Mouse (Mus musculus): ENCODE data around the gene Mapk11. TPM values are rescaled to one million over a fixed set of nuclear protein-coding genes. Genes with fewer than 3 reads are reported as not detected.

Mapk11 gene
- total RNA-seq, 1 experiment from 2014 or later: 47.4 TPM

DNA sequence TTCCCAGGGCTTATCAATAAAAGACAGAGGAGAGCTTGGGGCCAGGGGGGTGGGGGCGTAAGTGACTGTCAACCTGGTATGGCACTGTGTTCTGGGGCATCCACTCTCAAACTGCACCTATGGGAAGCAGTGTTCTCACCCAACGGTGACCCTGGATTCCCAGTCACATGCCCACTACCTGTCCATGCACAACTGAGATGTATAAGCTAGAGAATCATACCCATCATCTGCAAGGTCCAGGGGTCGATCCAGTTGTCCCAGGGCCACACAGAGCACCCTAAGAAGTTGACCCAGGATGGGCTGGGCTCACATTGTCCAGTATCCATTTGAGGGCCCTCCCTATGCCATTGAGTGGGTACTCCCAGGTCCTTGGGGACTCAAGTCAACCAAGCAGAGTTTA lies 25.1 kb downstream of the Mapk11 start:
- ATAC-seq (ENCODE audit: extremely low read depth, insufficient number of reproducible peaks, low FRiP score, poor library complexity, severe bottlenecking): no peak

GRCm38 (mm10) chr15:89123595-89123994 lies 25.8 kb downstream of the Mapk11 start:
- ATAC-seq (ENCODE audit: extremely low read depth, insufficient number of reproducible peaks, low FRiP score, poor library complexity, severe bottlenecking): no peak

- peak; percentile 94 for ATAC-seq (ENCODE audit: extremely low read depth, insufficient number of reproducible peaks, low FRiP score, poor library complexity, severe bottlenecking)
Observed at GRCm38 (mm10) chr15:89122649-89123366, 26.6 kb downstream of the Mapk11 start, which contains the start of gene Tubgcp6. TSS of gene Tubgcp6 (minus strand) at chr15:89123112.

- ATAC-seq (ENCODE audit: extremely low read depth, insufficient number of reproducible peaks, low FRiP score, poor library complexity, severe bottlenecking): peak; percentile 51; the same call in 1 of the 2 replicates
Observed at GRCm38 (mm10) chr15:89118007-89118406, 31.4 kb downstream of the Mapk11 start.

DNA sequence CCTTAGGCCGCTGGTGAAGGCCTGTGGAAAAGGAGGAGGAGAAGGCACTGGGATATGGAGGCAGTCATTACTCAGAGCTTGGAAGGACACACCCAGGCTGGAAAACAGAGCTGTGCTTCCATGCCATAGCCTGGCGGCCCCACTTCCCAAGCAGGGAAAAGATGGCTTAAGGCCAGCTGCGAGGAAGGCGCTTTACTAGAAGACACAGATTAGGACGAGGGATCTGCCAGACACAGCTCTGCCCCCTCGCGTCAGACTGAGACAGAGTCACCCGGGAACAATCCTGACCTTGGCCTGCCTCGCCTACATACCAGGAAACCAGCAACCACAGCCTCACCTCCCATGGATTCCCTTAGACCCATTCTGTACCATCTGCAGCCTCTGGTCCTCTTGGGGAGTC lies 39.3 kb downstream of the Mapk11 start:
- ATAC-seq (ENCODE audit: extremely low read depth, insufficient number of reproducible peaks, low FRiP score, poor library complexity, severe bottlenecking): no peak

- no peak for ATAC-seq (ENCODE audit: extremely low read depth, insufficient number of reproducible peaks, low FRiP score, poor library complexity, severe bottlenecking)
Observed at GRCm38 (mm10) chr15:89106976-89107375, 42.5 kb downstream of the Mapk11 start.

- no peak for ATAC-seq (ENCODE audit: extremely low read depth, insufficient number of reproducible peaks, low FRiP score, poor library complexity, severe bottlenecking)
Observed at GRCm38 (mm10) chr15:89106073-89106472, 43.4 kb downstream of the Mapk11 start.

DNA sequence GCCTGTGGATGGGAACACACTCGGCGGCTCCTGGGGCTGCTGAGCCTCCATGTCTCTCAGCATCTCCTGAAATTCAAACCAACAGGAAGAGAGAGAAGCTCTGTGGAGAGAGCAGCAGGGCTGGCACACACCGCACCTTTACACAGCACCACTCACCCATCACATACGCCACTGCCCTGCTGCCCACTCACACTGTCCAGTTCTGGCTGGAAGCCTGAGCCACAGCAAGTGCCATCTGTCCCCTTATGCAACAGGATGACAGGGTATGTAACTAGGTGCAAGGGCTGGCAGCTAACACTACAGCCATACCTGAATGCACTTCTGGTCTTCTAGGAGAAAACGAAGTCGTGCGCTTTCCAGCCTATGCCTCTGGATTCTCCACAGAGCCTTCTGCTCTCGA lies 45.0 kb downstream of the Mapk11 start:
- ATAC-seq (ENCODE audit: extremely low read depth, insufficient number of reproducible peaks, low FRiP score, poor library complexity, severe bottlenecking): no peak

GRCm38 (mm10) chr15:89103921-89104320 lies 45.5 kb downstream of the Mapk11 start:
- ATAC-seq (ENCODE audit: extremely low read depth, insufficient number of reproducible peaks, low FRiP score, poor library complexity, severe bottlenecking): no peak

- no peak for ATAC-seq (ENCODE audit: extremely low read depth, insufficient number of reproducible peaks, low FRiP score, poor library complexity, severe bottlenecking)
Observed at GRCm38 (mm10) chr15:89102646-89103045, 46.8 kb downstream of the Mapk11 start.

GRCm38 (mm10) chr15:89100823-89101222 lies 48.6 kb downstream of the Mapk11 start:
- no peak for ATAC-seq (ENCODE audit: extremely low read depth, insufficient number of reproducible peaks, low FRiP score, poor library complexity, severe bottlenecking)

GRCm38 (mm10) chr15:89098616-89099015 lies 50.8 kb downstream of the Mapk11 start:
- ATAC-seq (ENCODE audit: extremely low read depth, insufficient number of reproducible peaks, low FRiP score, poor library complexity, severe bottlenecking): no peak

DNA sequence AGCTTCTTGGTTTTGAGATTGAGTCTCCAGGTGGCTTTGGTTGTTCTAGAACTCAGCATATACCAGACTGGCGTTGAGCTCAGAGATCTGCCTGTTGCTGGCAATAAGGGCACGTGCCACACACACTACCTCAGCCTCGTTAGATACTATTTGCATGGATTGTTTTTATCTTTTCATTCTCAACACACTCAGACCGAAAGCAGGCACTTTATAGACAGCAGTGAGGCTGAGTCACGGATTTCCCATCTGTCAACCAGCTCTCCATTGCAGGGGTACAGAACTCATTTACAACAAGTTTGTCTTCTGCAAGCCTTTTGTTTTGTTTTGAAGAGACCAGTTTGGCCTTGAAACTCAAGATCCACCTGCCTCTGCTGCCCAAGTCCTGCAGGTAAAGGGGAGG lies 52.0 kb downstream of the Mapk11 start:
- ATAC-seq (ENCODE audit: extremely low read depth, insufficient number of reproducible peaks, low FRiP score, poor library complexity, severe bottlenecking): no peak

Other genes starting within 250 kb of the Mapk11 start
- gene Ttll8, start 195.2 kb downstream of the Mapk11 start, total RNA-seq (2017): not detected in 2 replicates
- not detected in 2 replicates for gene Mlc1, start 170.6 kb downstream of the Mapk11 start, total RNA-seq (2017)
- gene Mov10l1, start 166.7 kb downstream of the Mapk11 start, total RNA-seq (2017): not detected in 2 replicates
- not detected in 2 replicates for gene Panx2, start 89.9 kb downstream of the Mapk11 start, total RNA-seq (2017)
- gene Trabd, start 74.5 kb downstream of the Mapk11 start, total RNA-seq (2017): 47.6 and 55.9 TPM in 2 replicates
- 22.9 and 26.8 TPM in 2 replicates for gene Selenoo, start 60.5 kb downstream of the Mapk11 start, total RNA-seq (2017)
- gene Tubgcp6, start 26.5 kb downstream of the Mapk11 start, total RNA-seq (2017): 47.3 and 49.6 TPM in 2 replicates
- gene Hdac10, start 20.9 kb downstream of the Mapk11 start, total RNA-seq (2017): 53.8 and 58.4 TPM in 2 replicates
- 6.9 and 9.0 TPM in 2 replicates for gene Mapk12, start 8.9 kb downstream of the Mapk11 start, total RNA-seq (2017)
- 15.7 and 18.9 TPM in 2 replicates for gene Plxnb2, start 31.2 kb upstream of the Mapk11 start, total RNA-seq (2017)
- 14.3 and 14.5 TPM in 2 replicates for gene Dennd6b, start 46.9 kb upstream of the Mapk11 start, total RNA-seq (2017)
- gene Ppp6r2, start 61.9 kb upstream of the Mapk11 start, total RNA-seq (2017): 40.1 and 41.9 TPM in 2 replicates
- gene Sbf1, start 165.7 kb upstream of the Mapk11 start, total RNA-seq (2017): 116 and 134 TPM in 2 replicates
- not detected in 2 replicates for gene Adm2, start 173.1 kb upstream of the Mapk11 start, total RNA-seq (2017)
- not detected in 2 replicates for gene Miox, start 184.8 kb upstream of the Mapk11 start, total RNA-seq (2017)
- gene Lmf2, start 206.0 kb upstream of the Mapk11 start, total RNA-seq (2017): 30.7 and 41.3 TPM in 2 replicates
- 75.0 and 93.6 TPM in 2 replicates for gene Ncaph2, start 206.1 kb upstream of the Mapk11 start, total RNA-seq (2017)
- gene Sco2, start 224.2 kb upstream of the Mapk11 start, total RNA-seq (2017): 5.4 and 7.2 TPM in 2 replicates
- gene Tymp, start 227.4 kb upstream of the Mapk11 start, total RNA-seq (2017): 0.23 and 0.86 TPM in 2 replicates
- gene Odf3b, start 229.7 kb upstream of the Mapk11 start, total RNA-seq (2017): not detected in 2 replicates
- not detected in 2 replicates for gene Klhdc7b, start 235.3 kb upstream of the Mapk11 start, total RNA-seq (2017)